Mouse (Mus musculus) heart, adult 8-10 months (tissue): Measurements from ENCODE around the gene Rbm42. TPM values are rescaled to one million over a fixed set of nuclear protein-coding genes. Genes with fewer than 3 reads are reported as not detected.
A peak's percentile ranks its signal among the peaks of the same experiment; 100 is the strongest.

ENCODE experiments used
- DNase-seq: peaks from one replicate; pipeline ENCODE4 v3.0.0; 2022; ENCODE audit warnings: low spot score
- total RNA-seq, 4 experiments: library from RNA; stranded (reverse); gene quantifications; 2 replicates each; pipeline ENCODE4 v1.2.4; 2022

The Rbm42 gene
- 10 to 100 TPM; 43.9 to 49.9 (median 44.7) TPM for total RNA-seq

DNA sequence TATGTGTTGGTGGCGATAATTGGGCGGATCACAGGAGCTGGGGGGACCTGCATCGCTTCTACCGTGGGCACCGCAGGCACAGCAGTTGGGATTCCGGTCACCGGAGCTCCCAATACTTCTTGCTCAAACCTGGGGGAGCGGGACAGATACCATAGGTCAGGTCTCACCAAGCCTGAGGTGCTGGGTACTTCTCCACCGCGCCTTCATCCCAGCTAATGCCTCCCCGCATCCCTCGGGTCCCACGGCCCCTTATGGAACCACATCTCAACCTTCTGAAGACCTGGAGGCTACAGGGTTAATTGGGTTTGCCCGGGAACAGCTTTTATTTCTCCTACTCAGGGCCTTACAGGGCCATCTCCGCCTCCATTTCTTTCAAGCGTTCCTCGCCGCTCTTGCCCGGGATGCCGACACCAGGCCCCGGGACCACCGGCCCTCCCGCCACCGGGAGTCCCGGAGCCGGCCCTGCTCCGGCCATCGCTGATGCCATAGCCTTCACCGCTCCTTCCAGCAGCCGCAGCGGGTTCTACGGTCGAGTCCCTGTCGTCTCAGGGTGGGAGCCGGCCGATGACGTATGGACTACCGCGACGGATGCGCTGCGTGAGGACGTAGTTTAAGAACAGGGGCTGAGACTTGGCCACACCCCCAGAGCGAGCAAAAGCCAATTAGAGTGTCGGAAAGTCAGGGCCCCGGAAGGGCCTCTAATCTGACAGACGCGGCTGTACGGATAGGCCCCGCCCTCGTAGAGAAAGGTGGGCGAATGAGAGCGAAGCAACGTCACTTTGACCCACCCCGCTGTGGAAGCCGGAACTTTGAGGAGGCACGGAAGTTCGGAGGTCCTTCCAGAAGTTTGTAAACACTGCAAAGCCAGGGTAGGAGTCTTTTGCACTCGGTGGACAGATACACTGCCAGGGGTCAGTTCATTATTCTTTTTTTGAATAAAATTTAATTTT is at the start of gene Rbm42:
Rbm42 (minus strand) TSS at position 727 of the 950 bp plus-strand sequence.
- peak; percentile 99 for DNase-seq

DNA sequence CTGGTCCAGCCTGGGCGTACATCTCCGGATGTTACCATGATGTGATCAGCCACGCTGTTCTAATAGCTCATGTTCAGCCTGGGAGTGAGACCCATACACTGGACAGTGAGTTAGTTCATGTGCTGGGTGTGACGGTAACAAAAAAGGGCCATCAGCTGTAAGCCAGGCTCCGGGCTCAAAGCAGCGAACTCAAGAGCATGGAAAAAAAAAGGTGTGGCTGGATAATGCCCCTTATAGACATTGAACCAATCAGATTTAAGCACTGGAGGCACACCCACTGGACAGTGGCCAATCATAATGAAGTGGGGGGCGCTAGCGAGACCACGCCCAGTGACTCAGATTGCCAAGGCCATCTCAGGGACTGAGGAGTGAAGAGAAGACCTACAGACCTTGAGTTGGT is 48.5 kb upstream of the Rbm42 start, which contains the start of gene 2200002J24Rik:
2200002J24Rik (plus strand) TSS at position 338 of the 400 bp plus-strand sequence.
- DNase-seq: no peak

- no peak for DNase-seq
These were observed 48.0 kb upstream of the Rbm42 start for GRCm38 (mm10) chr7:30698101-30698500.

GRCm38 (mm10) chr7:30688325-30688724 is 38.2 kb upstream of the Rbm42 start:
- no peak for DNase-seq

GRCm38 (mm10) chr7:30683425-30683824 is 33.3 kb upstream of the Rbm42 start:
- no peak for DNase-seq

GRCm38 (mm10) chr7:30681897-30682296 is 31.8 kb upstream of the Rbm42 start:
- DNase-seq: peak; percentile 44

DNA sequence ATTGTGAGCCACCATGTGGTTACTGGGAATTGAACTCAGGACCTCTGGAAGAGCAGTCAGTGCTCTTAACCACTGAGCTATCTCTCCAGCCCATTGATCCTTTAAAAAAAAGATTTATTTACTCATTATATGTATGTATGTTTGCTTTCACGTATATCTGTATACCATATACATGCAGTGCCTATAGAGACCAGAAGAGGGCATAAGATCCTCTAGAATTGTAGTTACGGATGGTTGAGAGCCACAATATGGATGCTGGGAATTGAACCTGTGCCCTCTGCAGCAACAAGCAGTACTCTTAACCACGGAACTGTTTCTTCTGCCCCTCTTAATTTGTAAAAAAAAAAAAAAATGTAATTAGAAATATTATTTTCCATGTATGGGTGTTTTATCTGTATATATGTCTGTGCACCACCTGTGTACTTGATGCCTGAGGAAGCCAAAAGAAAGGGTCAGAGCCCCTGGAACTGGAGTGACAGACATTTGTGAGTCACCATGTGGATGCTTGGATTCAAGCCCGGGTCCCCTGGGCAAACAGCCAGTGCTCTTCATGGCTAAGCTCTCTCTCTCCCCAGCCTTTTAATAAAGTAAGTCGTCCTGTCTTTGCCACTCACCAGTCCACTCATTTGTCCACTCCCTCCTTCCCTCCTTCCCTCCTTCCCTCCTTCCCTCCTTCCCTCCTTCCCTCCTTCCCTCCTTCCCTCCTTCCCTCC is 28.3 kb upstream of the Rbm42 start:
- DNase-seq: peak; percentile 56

DNA sequence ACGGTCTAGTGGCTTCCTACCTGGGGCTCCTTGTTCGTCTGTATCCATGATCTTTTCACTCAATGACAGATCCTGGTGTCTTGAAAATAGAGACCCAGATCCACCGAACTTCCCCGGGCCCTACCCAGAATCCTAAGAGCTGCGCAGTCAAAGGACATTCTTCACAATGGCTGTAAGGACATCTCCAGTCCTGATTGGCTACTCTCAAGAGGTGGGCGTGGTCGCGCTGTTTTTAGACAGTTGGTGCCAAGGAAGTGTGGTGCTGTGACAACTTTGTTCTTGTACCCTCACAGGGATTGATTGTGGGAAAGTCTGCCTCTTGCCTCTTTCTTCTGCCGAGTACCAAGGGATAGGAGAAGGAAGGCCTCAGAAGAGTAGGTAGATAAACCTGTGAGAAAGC is 21.4 kb upstream of the Rbm42 start, which contains the start of gene Pmis2:
Pmis2 (minus strand) TSS at position 126 of the 400 bp plus-strand sequence.
- no peak for DNase-seq

DNA sequence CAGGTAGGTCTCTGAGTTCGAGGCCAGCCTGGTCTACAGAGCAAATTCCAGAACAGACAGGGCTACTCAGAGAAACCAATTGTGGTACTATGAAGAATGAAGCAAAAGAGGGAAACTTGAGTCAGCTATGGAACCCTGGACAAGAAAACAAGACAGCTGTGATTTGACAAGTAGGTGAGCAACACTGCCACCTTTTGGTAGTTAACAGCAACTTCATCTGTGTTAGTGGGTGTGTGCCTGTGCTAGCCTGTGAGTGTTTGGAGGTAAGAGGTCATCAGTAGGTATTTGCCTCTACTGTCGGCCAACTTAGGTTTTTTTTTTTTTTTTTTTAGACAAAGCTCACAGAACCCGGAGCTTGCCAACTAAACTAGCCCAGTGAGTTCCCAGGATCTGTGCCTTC is 19.1 kb upstream of the Rbm42 start:
- DNase-seq: no peak

DNA sequence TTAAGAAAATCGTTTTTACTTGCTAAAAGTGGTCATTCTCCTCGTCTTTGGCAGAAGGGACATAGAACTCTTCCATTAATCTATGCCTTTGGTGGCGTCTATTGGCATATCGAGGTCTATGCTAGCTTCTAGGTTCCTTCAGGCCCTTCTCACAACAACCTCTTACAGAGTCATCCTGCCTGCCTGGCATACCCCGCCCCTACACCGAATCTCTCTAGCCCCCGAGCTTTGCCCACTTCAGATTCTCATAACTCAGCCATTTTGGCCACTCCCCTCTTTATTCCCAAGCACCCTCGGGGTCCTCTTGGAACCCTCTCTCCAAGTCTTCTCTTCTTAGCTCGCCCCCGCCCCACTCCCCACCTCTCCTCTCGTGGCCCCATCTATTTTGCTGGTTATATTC is 15.2 kb upstream of the Rbm42 start:
- no peak for DNase-seq

- peak; percentile 88 for DNase-seq
These were observed 14.5 kb upstream of the Rbm42 start, which contains the start of gene Haus5 for GRCm38 (mm10) chr7:30664529-30665200. TSS of gene Haus5 (minus strand) at chr7:30664994.

DNA sequence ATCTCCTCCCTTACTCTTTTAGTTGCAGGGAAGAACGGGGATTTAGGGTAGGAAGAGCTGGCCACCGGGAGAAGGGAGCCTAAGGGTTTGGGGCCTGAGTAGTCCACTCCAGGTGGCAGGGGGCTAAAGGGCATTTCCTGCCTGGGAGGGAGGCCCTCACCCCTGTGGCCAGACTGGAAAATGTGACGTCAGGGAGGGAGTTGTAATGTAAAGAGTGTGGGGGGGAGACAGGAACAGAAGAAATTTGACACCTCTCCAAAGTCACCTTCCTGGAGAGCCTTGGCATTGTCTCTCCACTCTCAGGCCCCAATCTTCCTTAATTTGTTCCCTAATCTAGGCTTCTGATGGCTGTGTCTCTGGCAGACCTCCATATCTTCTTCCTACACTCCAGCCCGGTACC is 11.0 kb downstream of the Rbm42 start:
- DNase-seq: no peak

DNA sequence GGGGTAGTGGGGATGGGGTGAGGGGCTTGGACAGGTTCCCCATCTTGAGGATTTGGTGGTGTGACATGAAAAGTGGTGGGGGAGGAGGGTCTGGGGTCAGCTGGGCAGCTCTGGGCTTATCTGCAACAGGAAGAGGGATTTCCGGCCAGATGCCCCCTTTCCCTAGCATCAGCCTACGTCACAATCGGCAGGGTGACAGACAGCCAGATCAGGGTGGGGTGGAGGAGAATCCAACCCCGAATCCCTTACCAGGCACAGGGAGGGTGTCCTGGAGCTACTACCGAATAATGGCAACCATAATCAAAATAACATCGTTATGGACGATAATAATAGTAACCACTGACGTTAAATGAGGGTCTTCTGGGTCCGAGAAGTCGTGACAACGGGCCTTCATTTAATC is 13.7 kb downstream of the Rbm42 start:
- DNase-seq: no peak

- DNase-seq: no peak
These were observed 14.4 kb downstream of the Rbm42 start, which contains the start of gene Etv2 for GRCm38 (mm10) chr7:30635752-30636151. TSS of gene Etv2 (minus strand) at chr7:30635852.

- no peak for DNase-seq
These were observed 15.5 kb downstream of the Rbm42 start for GRCm38 (mm10) chr7:30634621-30635020.

GRCm38 (mm10) chr7:30633762-30634412 is 16.2 kb downstream of the Rbm42 start:
- no peak for DNase-seq

DNA sequence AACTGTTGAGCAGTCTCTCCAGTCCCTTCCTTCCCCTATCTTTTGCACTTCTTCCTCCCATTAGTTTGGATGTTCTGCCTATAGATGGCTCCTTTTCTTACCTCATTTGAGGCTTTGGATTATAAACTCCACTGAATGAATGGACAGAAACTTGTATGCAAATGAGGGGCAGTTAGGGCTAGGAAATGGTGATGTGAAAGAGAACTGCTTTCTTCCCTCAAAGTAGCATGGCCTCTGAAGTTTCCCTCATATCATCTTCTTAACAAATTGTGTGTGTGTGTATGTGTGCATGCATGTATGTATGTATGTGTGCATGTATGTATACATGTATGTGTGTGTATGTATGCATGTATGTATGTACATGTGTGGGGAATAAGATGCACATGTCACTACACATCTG is 21.1 kb downstream of the Rbm42 start:
- no peak for DNase-seq

DNA sequence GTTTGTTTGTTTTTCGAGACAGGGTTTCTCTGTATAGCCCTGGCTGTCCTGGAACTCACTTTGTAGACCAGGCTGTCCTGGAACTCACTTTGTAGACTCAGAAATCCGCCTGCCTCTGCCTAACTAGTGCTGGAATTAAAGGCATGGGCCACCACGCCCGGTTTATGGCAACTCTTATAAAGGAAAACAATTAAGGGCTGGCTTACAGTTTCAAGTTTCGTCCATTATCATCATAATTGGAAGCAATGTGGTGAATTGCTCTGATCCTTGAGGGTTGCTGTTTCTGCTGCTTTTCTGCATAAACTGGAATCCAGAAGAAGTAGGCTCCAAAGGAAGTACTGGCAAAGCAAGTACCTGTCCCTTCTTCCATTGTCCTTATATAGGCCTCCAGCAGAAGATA is 23.5 kb downstream of the Rbm42 start:
- no peak for DNase-seq

DNA sequence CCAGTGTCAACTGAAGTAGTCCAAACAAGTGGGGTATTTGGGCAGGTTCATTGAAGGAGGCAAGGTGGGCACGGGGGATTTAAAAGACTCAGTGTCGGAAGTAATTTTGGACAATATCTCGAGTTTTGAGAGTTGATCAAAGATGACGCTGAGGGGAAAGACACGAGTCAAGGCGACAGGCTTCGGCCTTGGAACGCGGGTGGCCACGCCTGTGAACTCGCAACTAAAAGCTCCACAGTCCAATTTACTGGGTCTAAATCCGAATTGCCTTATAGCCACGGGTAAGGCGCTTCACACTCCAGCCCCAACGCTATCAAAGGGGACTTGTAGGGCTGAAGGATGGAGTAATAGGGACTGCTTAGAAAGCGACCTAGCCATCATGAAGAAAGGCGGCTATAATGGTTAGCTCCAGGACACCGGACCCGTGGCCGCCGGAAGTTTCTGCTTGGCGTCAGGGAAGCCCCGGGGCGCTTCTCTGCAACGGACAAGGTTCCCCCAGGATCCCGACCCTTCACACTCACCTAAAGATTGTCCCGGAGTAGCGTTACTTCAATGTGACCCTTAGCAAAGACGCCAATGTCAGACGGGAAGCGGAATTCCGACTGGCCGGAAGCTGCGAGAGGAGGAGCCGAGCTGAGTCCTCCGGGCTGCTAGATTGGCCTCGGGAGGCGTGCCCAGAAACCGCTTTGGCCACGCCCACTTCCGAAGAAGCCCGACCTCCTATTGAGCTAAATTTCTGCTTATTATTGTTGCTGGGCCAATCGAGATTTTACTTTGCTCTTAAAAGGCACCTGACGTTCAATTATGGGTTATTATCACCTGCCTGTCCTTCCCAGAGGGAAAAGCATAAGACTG is 24.4 kb downstream of the Rbm42 start, which contains the start of gene Cox6b1:
Cox6b1 (minus strand) TSS at position 622 of the 855 bp plus-strand sequence.
- peak; percentile 88 for DNase-seq

DNA sequence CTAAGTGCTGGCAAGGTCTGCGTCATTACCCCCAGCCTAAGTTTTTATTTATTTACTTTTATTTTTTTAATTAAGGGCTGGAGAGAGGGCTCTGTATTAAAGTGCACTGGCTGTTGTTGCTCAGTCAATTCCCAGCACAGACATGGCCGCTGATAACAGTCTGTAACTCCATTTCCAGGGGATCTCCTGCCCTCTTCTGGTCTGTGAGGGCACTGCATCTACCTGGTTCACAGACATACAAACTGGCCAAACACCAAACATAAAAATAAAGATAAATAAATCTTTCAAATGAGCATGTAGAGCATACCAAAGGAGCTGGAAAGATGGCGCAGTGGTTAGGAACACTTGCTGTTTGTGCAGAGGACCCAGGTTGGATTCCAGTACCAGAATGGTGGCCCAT is 30.9 kb downstream of the Rbm42 start:
- DNase-seq: no peak
